Mouse (Mus musculus): Measurements from ENCODE around the gene Tmem267.
A peak's percentile ranks its signal among the peaks of the same experiment; 100 is the strongest.
"Not testable (repeated sequence)": the region's sequence is repeated elsewhere in the genome, so short reads cannot be mapped to it uniquely, and the experiment has no call there.

The Tmem267 gene

DNA sequence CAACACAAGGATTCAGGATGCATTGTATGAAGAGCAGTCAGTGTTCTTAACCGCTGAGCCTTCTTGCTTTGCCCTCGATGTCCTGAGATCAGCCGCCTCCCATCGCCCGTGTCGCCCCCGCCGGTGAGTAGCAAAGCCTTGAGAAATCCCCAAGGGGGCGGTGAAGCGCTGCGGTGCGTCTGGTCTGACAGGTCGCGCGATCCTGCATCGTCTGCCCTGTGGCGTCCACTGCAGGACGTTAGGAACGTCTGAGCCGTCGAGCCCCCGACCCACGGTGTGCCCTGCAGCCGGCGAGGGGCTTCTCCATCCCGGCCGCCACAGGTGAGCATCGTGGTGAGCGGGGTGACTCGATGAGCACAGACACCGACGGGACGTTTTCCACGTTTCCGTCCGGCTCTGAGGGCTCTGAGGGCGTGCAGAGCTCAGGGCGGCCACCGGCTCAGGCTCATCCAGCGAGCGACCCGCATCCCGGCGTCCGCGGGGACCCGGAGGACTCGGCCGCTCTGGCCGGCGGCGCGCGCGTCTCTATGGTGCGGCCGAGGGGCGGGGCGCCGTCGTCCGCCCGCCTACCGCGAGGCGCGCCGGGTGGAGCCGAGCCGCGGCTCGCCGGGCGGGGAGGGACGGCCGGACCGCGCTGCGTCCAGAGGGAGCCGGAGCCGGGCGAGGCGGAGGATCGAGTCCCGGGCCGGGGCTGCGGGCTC is at the start of gene Tmem267, which contains the start of gene 3110070M22Rik:
Gene Tmem267, plus strand, starts transcription at position 160 of the 701 bp plus-strand sequence.
Gene 3110070M22Rik, minus strand, starts transcription at position 504 of the 701 bp plus-strand sequence.
- DNase-seq (ENCODE audit: low read depth) = peak; percentile 76

DNA sequence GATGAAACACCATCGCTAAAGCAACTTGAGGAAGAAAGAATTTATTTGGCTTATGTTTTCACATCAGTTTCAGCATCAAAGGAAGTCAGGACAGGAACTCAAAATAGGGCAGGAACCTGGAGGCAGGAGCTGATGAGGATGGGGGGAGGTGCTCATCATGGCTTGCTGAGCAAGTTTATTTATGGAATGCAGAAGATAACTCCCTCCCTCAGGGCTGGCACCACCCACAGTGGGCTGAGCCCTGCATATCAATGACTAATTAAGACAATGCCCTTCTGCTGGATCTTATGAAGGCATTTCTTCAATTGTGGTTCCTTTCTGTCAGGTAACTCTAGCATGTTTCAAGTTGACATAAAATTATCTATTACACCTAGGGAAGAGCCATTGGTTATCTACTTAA is 45.6 kb upstream of the Tmem267 start:
- no peak for DNase-seq (ENCODE audit: low read depth)

DNA sequence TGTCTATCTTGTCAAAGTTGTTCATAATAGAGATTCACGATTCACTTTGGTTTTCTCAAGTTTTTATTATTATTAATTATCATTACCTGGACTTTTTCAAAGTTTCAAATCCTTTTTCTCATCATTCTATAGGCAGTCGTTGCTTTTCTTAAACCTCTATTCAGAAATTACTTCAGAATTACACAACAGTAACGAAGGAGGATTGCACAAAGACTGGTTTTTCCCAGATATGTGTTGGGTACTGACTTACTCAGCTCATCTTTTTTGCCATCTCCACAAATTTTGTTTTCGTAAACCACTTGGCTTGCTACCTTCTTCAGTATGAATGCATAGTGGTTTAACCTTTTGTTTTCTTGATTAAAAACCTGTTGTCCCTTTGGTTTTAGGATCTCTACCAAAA is 34.3 kb upstream of the Tmem267 start:
- DNase-seq (ENCODE audit: low read depth) = peak; percentile 46

DNA sequence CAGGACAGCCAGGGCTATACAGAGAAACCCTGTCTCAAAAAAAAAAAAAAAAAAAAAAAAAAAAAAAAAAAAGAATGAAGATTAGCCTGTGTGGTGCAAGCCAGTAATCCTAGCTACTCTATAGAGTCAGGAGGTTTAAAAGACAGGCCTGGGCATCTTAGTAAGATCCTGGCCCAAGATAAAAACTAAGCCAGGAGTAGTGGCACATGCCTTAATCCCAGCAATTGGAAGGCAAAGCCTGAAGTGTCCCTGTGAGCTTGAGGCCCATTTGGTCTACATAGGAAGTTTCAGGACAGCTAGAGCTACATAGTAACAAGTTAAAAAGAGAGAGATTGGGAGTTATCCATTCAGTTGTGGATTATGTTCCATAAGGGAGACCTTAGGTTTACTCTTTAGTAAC is 32.8 kb upstream of the Tmem267 start:
- no peak for DNase-seq (ENCODE audit: low read depth)

- DNase-seq (ENCODE audit: low read depth) = no peak
Measured at GRCm38 (mm10) chr13:119456342-119456741, 31.5 kb upstream of the Tmem267 start.

GRCm38 (mm10) chr13:119461900-119462595 is 25.8 kb upstream of the Tmem267 start:
- no peak for DNase-seq (ENCODE audit: low read depth)

DNA sequence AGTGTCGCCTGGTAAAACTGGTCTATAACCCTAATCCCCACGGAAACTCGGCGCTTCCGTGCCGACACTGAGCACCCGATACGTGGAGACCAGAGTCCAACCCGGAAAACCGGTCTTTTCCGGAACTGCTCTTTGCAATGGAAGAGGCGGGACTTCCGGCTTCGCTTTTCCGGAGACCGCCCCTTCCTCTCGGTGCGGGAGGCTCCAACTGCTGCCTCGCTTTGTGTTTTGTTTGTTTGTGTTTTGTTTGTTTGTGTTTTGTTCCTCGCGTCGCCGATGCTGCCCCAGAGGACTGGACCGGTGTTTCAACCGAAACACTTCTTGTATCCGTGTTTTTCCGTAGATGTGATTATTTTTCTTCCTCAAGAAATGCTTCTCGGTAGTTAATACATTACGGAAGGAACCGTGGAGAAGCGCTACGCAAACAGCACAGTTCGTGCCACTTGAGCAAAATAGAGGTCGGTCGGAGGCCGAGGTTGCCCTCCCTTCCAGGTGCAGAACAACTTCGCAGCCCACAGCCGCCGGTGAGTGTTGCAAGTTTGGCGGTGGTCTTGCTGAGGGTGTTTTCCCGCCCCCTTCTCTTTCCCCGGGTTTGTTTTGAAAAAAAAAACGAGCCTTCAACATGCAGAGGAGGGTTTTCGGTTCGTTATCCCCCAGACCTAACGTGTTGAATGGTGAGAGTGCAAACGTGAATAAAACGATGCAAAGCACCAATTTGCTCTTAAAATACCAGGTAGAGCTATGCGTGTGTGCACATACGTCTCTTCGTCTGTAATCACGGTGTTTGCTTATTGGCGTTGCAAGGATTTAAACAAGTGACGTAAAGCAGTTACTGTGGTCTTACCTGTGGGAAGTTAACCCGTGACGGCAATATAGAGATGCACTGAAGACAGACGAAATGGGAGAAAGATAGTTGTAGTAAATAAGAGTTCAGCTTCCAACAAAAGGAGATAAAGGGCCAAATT is 25.0 kb upstream of the Tmem267 start, which contains the start of gene 4833420G17Rik:
Gene 4833420G17Rik, plus strand, starts transcription at position 173 of the 965 bp plus-strand sequence.
- peak; percentile 88 for DNase-seq (ENCODE audit: low read depth)

GRCm38 (mm10) chr13:119476631-119477030 is 11.2 kb upstream of the Tmem267 start:
- no peak for DNase-seq (ENCODE audit: low read depth)

DNA sequence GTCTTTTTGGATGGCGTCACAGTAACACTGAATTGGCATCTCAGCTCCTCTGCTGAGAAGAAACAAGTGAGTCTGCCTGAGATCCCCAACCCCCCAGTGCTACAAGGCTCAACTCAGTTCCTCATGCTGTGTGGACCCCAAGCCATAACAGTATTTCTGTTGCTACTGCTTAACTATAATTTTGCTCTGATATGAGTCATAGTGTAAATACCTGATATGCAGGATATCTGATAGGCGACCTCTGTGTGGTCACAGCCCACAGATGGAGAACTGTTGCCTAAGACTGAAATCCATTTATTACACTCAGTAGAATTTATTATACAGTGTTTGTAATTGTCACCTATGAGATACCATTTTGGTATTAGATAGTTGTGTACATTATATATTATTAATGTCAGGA is 10.1 kb upstream of the Tmem267 start:
- peak; percentile 71 for DNase-seq (ENCODE audit: low read depth)

DNA sequence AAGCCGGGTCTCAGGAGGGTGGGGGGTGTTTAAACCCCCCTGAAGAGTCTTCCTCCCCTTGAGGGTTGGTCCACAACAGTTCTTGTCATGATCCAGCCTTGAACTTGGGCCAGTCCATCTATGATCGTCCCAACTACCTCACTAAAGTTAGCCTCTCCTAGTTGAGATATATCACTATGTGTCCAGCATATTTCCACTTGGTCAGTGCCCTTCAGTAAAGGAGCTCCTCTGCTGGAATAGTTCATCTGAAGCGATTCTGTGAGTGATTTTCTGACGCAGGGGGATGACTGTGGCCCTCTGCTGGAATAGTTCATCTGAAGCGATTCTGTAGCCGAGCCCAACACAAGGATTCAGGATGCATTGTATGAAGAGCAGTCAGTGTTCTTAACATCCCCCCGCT is 485 bp upstream of the Tmem267 start:
- DNase-seq (ENCODE audit: low read depth) = no peak

GRCm38 (mm10) chr13:119492083-119492482 is 4.2 kb downstream of the Tmem267 start:
- not testable (repeated sequence) for DNase-seq (ENCODE audit: low read depth)

- DNase-seq (ENCODE audit: low read depth) = not testable (repeated sequence)
Measured at GRCm38 (mm10) chr13:119494938-119495337, 7.1 kb downstream of the Tmem267 start.

- DNase-seq (ENCODE audit: low read depth) = peak; percentile 61
Measured at GRCm38 (mm10) chr13:119596321-119597211, 108.7 kb downstream of the Tmem267 start.

GRCm38 (mm10) chr13:119598466-119598865 is 110.6 kb downstream of the Tmem267 start:
- DNase-seq (ENCODE audit: low read depth) = peak; percentile 61

DNA sequence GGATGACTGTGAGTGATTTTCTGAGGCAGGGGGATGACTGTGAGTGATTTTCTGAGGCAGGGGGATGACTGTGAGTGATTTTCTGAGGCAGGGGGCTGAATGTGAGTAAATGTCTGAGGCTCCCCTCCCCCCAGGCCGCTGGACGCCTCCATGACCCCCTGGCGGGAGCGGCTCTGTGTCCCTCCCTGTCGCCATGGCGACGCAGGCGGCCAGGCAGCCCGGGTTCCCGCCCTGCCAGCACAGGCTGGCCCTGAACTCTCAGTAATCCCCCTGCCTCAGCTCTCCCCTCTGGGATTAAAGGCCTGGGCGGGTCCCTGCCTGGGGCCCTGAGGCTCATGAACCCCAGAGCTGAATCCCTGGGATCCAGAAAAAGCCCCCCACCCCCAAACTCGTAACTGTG is 111.2 kb downstream of the Tmem267 start:
- DNase-seq (ENCODE audit: low read depth) = not testable (repeated sequence)

DNA sequence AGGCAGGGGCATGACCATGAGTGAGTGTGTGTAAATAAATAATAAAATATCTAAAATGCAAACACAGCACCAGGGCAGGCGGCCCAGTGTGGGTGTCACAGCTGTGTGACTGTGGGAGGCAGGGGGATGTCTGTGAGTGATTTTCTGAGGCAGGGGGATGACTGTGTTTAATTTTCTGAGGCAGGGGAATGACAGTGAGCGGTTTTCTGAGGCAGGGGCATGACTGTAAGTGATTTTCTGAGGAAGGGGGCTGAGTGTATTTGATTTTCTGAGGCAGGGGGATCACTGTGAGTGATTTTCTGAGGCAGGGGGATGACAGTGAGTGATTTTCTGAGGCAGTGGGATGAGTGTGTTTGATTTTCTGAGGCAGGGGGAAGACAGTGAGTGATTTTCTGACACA is 111.7 kb downstream of the Tmem267 start:
- DNase-seq (ENCODE audit: low read depth) = peak; percentile 21

DNA sequence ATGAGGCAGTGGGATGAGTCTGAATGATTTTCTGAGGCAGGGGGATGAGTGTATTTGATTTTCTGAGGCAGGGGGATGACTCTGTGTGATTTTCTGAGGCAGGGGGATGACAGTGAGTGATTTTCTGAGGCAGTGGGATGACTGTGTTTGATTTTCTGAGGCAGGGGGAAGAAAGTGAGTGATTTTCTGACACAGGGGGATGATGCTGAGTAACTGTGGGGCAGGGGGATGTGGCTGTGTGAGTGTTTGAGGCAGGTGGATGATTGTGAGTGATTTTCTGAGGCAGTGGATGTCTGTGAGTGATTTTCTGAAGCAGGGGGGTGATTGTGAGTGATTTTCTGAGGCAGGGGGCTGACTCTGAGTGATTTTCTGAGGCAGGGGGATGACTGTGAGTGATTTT is 112.3 kb downstream of the Tmem267 start:
- DNase-seq (ENCODE audit: low read depth) = peak; percentile 69

- DNase-seq (ENCODE audit: low read depth) = not testable (repeated sequence)
Measured at GRCm38 (mm10) chr13:119602688-119603331, 115.0 kb downstream of the Tmem267 start.

GRCm38 (mm10) chr13:119603890-119604289 is 116.1 kb downstream of the Tmem267 start:
- peak; percentile 15 for DNase-seq (ENCODE audit: low read depth)

- DNase-seq (ENCODE audit: low read depth) = not testable (repeated sequence)
Measured at GRCm38 (mm10) chr13:119604322-119604721, 116.5 kb downstream of the Tmem267 start.

Data from 416B (cell line).